Comparison of ENCODE assay signal across 7 mouse cellular contexts in the genomic region with DNA sequence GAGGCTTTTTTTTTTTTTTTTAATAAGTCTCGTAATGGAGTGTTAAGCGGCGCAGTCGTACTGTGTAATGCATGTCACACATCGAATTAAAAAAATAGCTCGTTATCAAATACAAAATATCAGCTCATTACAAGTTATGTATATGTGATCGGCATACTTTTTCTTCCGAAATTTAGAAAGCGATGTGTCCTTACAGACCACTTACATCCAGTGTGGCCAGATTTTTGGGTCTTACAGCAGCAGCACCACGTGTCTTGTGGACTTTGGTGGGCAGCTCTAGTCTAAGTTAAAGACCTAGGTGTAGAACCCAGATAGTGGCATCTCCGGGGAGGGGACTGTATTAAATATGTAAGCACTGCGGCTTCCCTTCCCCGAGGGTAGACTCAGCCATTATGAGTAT. TPM values are rescaled to one million over a fixed set of nuclear protein-coding genes. Genes with fewer than 3 reads are reported as not detected.
DNase-seq lines count a peak whose midpoint lies in the region; ATAC-seq and TF ChIP-seq lines count a peak whose summit lies in the region.

No protein-coding gene starts in this region.

- H3K9ac ChIP-seq in embryonic facial prominence, embryonic 15.5 days, result peak overlapping the region; percentile 84
- peak overlapping the region; percentile 92 for H3K9ac ChIP-seq in kidney, embryonic 15.5 days

- no peak for TF ChIP-seq POLR2A in myocyte (IDR thresholded peaks at IDR 0.05; ENCODE audit: insufficient read length, low read depth)

- ATAC-seq in embryonic facial prominence, embryonic 15.5 days (ENCODE audit: insufficient number of reproducible peaks, low FRiP score, low TSS enrichment, low read depth), result no peak
- peak; percentile 19; the same call in 1 of the 2 replicates for ATAC-seq in kidney, embryonic 15.5 days (replicated peaks; ENCODE audit: low FRiP score)

- H3K4me3 ChIP-seq in C2C12 (ENCODE audit: insufficient read depth, poor library complexity, severe bottlenecking) (peak overlapping the region; percentile 92), myocyte (peak overlapping the region; percentile 84)
- peak overlapping the region; percentile 97 for H3K4me3 ChIP-seq in embryonic facial prominence, embryonic 15.5 days (replicated peaks)
- H3K4me3 ChIP-seq in kidney, embryonic 15.5 days (replicated peaks), result peak overlapping the region; percentile 99

- H3K9me3 ChIP-seq in embryonic facial prominence, embryonic 15.5 days (replicated peaks), result no peaks in the 10 kb centered on the region
- no peaks in the 10 kb centered on the region for H3K9me3 ChIP-seq in kidney, embryonic 15.5 days (replicated peaks)

- peak overlapping the region; percentile 52 for H3ac ChIP-seq in C2C12 (ENCODE audit: control insufficient read depth, insufficient read length, low read depth)
- peak overlapping the region; percentile 57 for H3ac ChIP-seq in myocyte (ENCODE audit: control insufficient read depth, insufficient read length)

- peak overlapping the region; percentile 77 for H3K4me2 ChIP-seq in embryonic facial prominence, embryonic 15.5 days (replicated peaks)
- H3K4me2 ChIP-seq in kidney, embryonic 15.5 days, result peak overlapping the region; percentile 84
- H3K4me2 ChIP-seq in myocyte (ENCODE audit: low read depth), result peak overlapping the region; percentile 96

- 1% methylated on average over 13 of the region's 13 CpGs for WGBS in embryonic facial prominence, embryonic 15.5 days
- 1% methylated on average over 13 of the region's 13 CpGs for WGBS in kidney, embryonic 15.5 days

- peaks cover 32% of the 10 kb centered on the region for H3K79me3 ChIP-seq in C2C12 (ENCODE audit: low read depth)

- peaks cover 98% of the 10 kb centered on the region for H3K79me2 ChIP-seq in C2C12 (ENCODE audit: control insufficient read depth, insufficient read depth)
- H3K79me2 ChIP-seq in myocyte (ENCODE audit: control insufficient read depth, insufficient read depth), result peaks cover 68% of the 10 kb centered on the region

- no peaks in the 10 kb centered on the region for H3K27me3 ChIP-seq in C2C12 (ENCODE audit: control insufficient read depth, insufficient read depth, insufficient read length)
- H3K27me3 ChIP-seq in embryonic facial prominence, embryonic 15.5 days, result no peaks in the 10 kb centered on the region
- no peaks in the 10 kb centered on the region for H3K27me3 ChIP-seq in kidney, embryonic 15.5 days
- no peaks in the 10 kb centered on the region for H3K27me3 ChIP-seq in myocyte (ENCODE audit: control insufficient read depth, insufficient read depth, insufficient read length)

- H3K4me1 ChIP-seq in embryonic facial prominence, embryonic 15.5 days, result peaks cover 22% of the 10 kb centered on the region
- peaks cover 25% of the 10 kb centered on the region for H3K4me1 ChIP-seq in kidney, embryonic 15.5 days

- H3K36me3 ChIP-seq in C2C12 (ENCODE audit: control insufficient read depth, insufficient read depth), result peaks cover 21% of the 10 kb centered on the region
- H3K36me3 ChIP-seq in embryonic facial prominence, embryonic 15.5 days, result peaks cover 15% of the 10 kb centered on the region
- H3K36me3 ChIP-seq in kidney, embryonic 15.5 days, result peaks cover 22% of the 10 kb centered on the region
- H3K36me3 ChIP-seq in myocyte (ENCODE audit: control insufficient read depth, insufficient read depth), result peaks cover 8% of the 10 kb centered on the region

- no peak for TF ChIP-seq CTCF in C2C12 (IDR thresholded peaks at IDR 0.05; ENCODE audit: control insufficient read depth, insufficient read depth, insufficient read length)

- peak; percentile 39 for DNase-seq in ES-CJ7 (ENCODE audit: low read depth, low spot score)
- no peak for DNase-seq in frontal cortex, postnatal 14 days (ENCODE audit: low spot score in 2 of 2)
- DNase-seq in layer of hippocampus, adult 9-11 months, result no peak

- H3K27ac ChIP-seq in embryonic facial prominence, embryonic 15.5 days (replicated peaks), result 0 out of 2 replicates have a peak overlapping the region, but pooled peaks have one; percentile 11
- peak overlapping the region; percentile 93 for H3K27ac ChIP-seq in kidney, embryonic 15.5 days

TF ChIP-seq in C2C12, 6 proteins besides CTCF, POLR2A, EP300 and RAD21:
- TF ChIP-seq MYOG (IDR thresholded peaks at IDR 0.05; ENCODE audit: control insufficient read depth, extremely low read depth, insufficient read length), result no peak
- TF ChIP-seq MAX (IDR thresholded peaks at IDR 0.05), result peak; percentile 48
- no peak for TF ChIP-seq MYOD1 (IDR thresholded peaks at IDR 0.05; ENCODE audit: control insufficient read depth, insufficient read length, low read depth)
- no peak for TF ChIP-seq FOSL1 (IDR thresholded peaks at IDR 0.05; ENCODE audit: insufficient read depth, low read length, poor library complexity, severe bottlenecking)
- TF ChIP-seq CEBPB (IDR thresholded peaks at IDR 0.05; ENCODE audit: low read depth), result no peak
- peak; percentile 58 for TF ChIP-seq USF1 (IDR thresholded peaks at IDR 0.05; ENCODE audit: low read depth)

TF ChIP-seq in myocyte, 11 proteins besides CTCF, POLR2A, EP300 and RAD21:
- TF ChIP-seq MAX (IDR thresholded peaks at IDR 0.05; ENCODE audit: low read depth) (no peak), USF1 (IDR thresholded peaks at IDR 0.05; ENCODE audit: low read depth) (peak; percentile 34), E2F4 (IDR thresholded peaks at IDR 0.05; ENCODE audit: insufficient read depth) (no peak)

RNA-seq across cellular contexts. Expression of a gene that starts 0.5 kb away (rescaled TPM):
- polyA plus RNA-seq in C2C12 (2012; fragmentation: generic; extraction: Trizol) (7.7 TPM), myocyte (2012; fragmentation: generic; extraction: Trizol) (13.5 TPM)
- 17.6 and 18.9 TPM in 2 replicates for polyA plus RNA-seq in embryonic facial prominence, embryonic 15.5 days (2015; fragmentation: Nextera tagmentation; extraction: Ambion mirVana)
- 15.5 and 15.6 TPM in 2 replicates for polyA plus RNA-seq in kidney, embryonic 15.5 days (2015; fragmentation: Nextera tagmentation; extraction: Ambion mirVana)

RNA-seq across cellular contexts. Expression of a gene that starts 30.9 kb away (rescaled TPM):
- polyA plus RNA-seq in C2C12 (2012; fragmentation: generic; extraction: Trizol) (34.8 TPM), myocyte (2012; fragmentation: generic; extraction: Trizol) (24.9 TPM)
- 122 and 124 TPM in 2 replicates for polyA plus RNA-seq in embryonic facial prominence, embryonic 15.5 days (2015; fragmentation: Nextera tagmentation; extraction: Ambion mirVana)
- polyA plus RNA-seq in kidney, embryonic 15.5 days (2015; fragmentation: Nextera tagmentation; extraction: Ambion mirVana), result 155 and 161 TPM in 2 replicates
